Mouse (Mus musculus) liver, embryonic 13.5 days (tissue): ENCODE results near the gene Rxylt1. TPM values are rescaled to one million over a fixed set of nuclear protein-coding genes. Genes with fewer than 3 reads are reported as not detected.

Experiments
- ATAC-seq: fragments of 200-750 bp; cut with Nextera tagmentation; 2 replicates; pipeline ENCODE4 v1.8.0; 2017; ENCODE audit warnings: low read depth, mild to moderate bottlenecking, moderate number of reproducible peaks, moderate library complexity
- DNase-seq: peaks from one replicate; pipeline ENCODE4 v3.0.0; 2022
- H3K27ac ChIP-seq: fragments of 300-500 bp; sonication (generic); 2 replicates; pipeline ENCODE4 v1.5.1; 2015; ENCODE audit warnings: moderate library complexity, mild to moderate bottlenecking, inconsistent platforms
- H3K27me3 ChIP-seq: fragments of 300-500 bp; sonication (generic); 2 replicates; pipeline ENCODE4 v1.6.1; 2015; ENCODE audit warnings: mild to moderate bottlenecking, inconsistent platforms
- H3K36me3 ChIP-seq: fragments of 300-500 bp; sonication (generic); 2 replicates; pipeline ENCODE4 v1.6.1; 2015; ENCODE audit warnings: mild to moderate bottlenecking, inconsistent platforms
- H3K4me1 ChIP-seq: fragments of 300-500 bp; sonication (generic); replicated peaks from 2 replicates; pipeline ENCODE4 v1.6.1; 2015; ENCODE audit warnings: inconsistent platforms
- H3K4me2 ChIP-seq: fragments of 300-500 bp; sonication (generic); 2 replicates; pipeline ENCODE4 v1.6.1; 2015; ENCODE audit warnings: inconsistent platforms, mild to moderate bottlenecking, moderate library complexity
- H3K4me3 ChIP-seq: fragments of 300-500 bp; sonication (generic); replicated peaks from 2 replicates; pipeline ENCODE4 v1.5.1; 2015; ENCODE audit warnings: mild to moderate bottlenecking, inconsistent platforms
- H3K9ac ChIP-seq: fragments of 300-500 bp; sonication (generic); 2 replicates; pipeline ENCODE4 v1.6.1; 2015; ENCODE audit warnings: mild to moderate bottlenecking, inconsistent platforms
- H3K9me3 ChIP-seq: fragments of 300-500 bp; sonication (generic); replicated peaks from 2 replicates; pipeline ENCODE4 v1.6.1; 2016; ENCODE audit warnings: inconsistent platforms
- WGBS: fragments of 180-500 bp; shearing (Covaris S2); methylation state at CpG from one replicate; pipeline ENCODE4 v1.1.7; 2015; ENCODE audit not compliant: insufficient replicate concordance; 5-methylcytosine and 5-hydroxymethylcytosine counted together
- polyA plus RNA-seq: library from polyadenylated mRNA; unstranded; fragments of >200 nt; fragmentation: Nextera tagmentation; extraction: Ambion mirVana; gene quantifications from 2 replicates; pipeline ENCODE4 v1.2.1, GENCODE M21; 2015

The Rxylt1 gene
- polyA plus RNA-seq, 1 experiment from 2014 or later = 18.5 TPM

- H3K27ac ChIP-seq = no peak overlapping the region
- no peak for ATAC-seq
- DNase-seq = no peak
- H3K36me3 ChIP-seq = no peaks in the 10 kb centered on the region
- no peaks in the 10 kb centered on the region for H3K4me1 ChIP-seq
- no peak overlapping the region for H3K9ac ChIP-seq
- H3K9me3 ChIP-seq = no peaks in the 10 kb centered on the region
- peaks cover 6% of the 10 kb centered on the region for H3K27me3 ChIP-seq
- no peak overlapping the region for H3K4me3 ChIP-seq
- H3K4me2 ChIP-seq = no peak overlapping the region
- WGBS = 32% methylated on average over 4 of the region's 4 CpGs
Observed at GRCm38 (mm10) chr10:122040372-122040771, 56.8 kb downstream of the Rxylt1 start.

GRCm38 (mm10) chr10:122039566-122039965 is 57.6 kb downstream of the Rxylt1 start:
- Histone ChIP-seq H3K36me3 (no peaks in the 10 kb centered on the region), H3K4me2 (no peak overlapping the region), H3K9me3 (no peaks in the 10 kb centered on the region), H3K27me3 (no peaks in the 10 kb centered on the region), H3K27ac (no peak overlapping the region), H3K9ac (no peak overlapping the region), H3K4me1 (no peaks in the 10 kb centered on the region), H3K4me3 (no peak overlapping the region)
- DNase-seq = no peak
- 68% methylated on average over 4 of the region's 4 CpGs for WGBS
- no peak for ATAC-seq

- DNase-seq (no peak), ATAC-seq (peak; percentile 48; the same call in 1 of the 2 replicates)
- Histone ChIP-seq H3K9ac (no peak overlapping the region), H3K27ac (no peak overlapping the region), H3K4me3 (no peak overlapping the region), H3K9me3 (no peaks in the 10 kb centered on the region), H3K4me1 (no peaks in the 10 kb centered on the region), H3K27me3 (no peaks in the 10 kb centered on the region), H3K4me2 (no peak overlapping the region), H3K36me3 (no peaks in the 10 kb centered on the region)
- WGBS = 43% methylated on average over 3 of the region's 3 CpGs
Observed at GRCm38 (mm10) chr10:122038554-122038953, 58.6 kb downstream of the Rxylt1 start.

- Histone ChIP-seq H3K9ac (no peak overlapping the region), H3K4me1 (no peaks in the 10 kb centered on the region), H3K4me3 (no peak overlapping the region), H3K27ac (no peak overlapping the region), H3K4me2 (no peak overlapping the region), H3K9me3 (no peaks in the 10 kb centered on the region), H3K27me3 (no peaks in the 10 kb centered on the region), H3K36me3 (no peaks in the 10 kb centered on the region)
- 58% methylated on average over 5 of the region's 5 CpGs for WGBS
- DNase-seq = no peak
- ATAC-seq = no peak
Observed at GRCm38 (mm10) chr10:122033271-122033670, 63.9 kb downstream of the Rxylt1 start.

GRCm38 (mm10) chr10:122030420-122030819 is 66.8 kb downstream of the Rxylt1 start:
- H3K9me3 ChIP-seq = no peaks in the 10 kb centered on the region
- no peaks in the 10 kb centered on the region for H3K27me3 ChIP-seq
- no peaks in the 10 kb centered on the region for H3K36me3 ChIP-seq
- no peak for DNase-seq
- no peaks in the 10 kb centered on the region for H3K4me1 ChIP-seq
- H3K4me2 ChIP-seq = no peak overlapping the region
- ATAC-seq = no peak
- 60% methylated on average over 5 of the region's 5 CpGs for WGBS
- H3K4me3 ChIP-seq = no peak overlapping the region
- no peak overlapping the region for H3K27ac ChIP-seq
- H3K9ac ChIP-seq = no peak overlapping the region

- no peaks in the 10 kb centered on the region for H3K4me1 ChIP-seq
- no peaks in the 10 kb centered on the region for H3K36me3 ChIP-seq
- no peak for DNase-seq
- no peaks in the 10 kb centered on the region for H3K9me3 ChIP-seq
- H3K9ac ChIP-seq = no peak overlapping the region
- no peak overlapping the region for H3K4me2 ChIP-seq
- no peak for ATAC-seq
- WGBS = 56% methylated on average over 7 of the region's 7 CpGs
- H3K27ac ChIP-seq = no peak overlapping the region
- H3K27me3 ChIP-seq = no peaks in the 10 kb centered on the region
- H3K4me3 ChIP-seq = no peak overlapping the region
Observed at GRCm38 (mm10) chr10:122029738-122030137, 67.4 kb downstream of the Rxylt1 start.

Other genes starting within 250 kb of the Rxylt1 start
- 1.3 TPM in 2 replicates for gene Srgap1, start 50.1 kb downstream of the Rxylt1 start, polyA plus RNA-seq